Mouse (Mus musculus) retina, adult 2 months (tissue): ENCODE measurements around the gene Znhit3.

ENCODE experiments used
- DNase-seq: peaks from one replicate; pipeline ENCODE4 v3.0.0-alpha.2; 2012; ENCODE audit warnings: low read depth, low spot score

Znhit3 gene

GRCm38 (mm10) chr11:84919951-84920350 lies 3.8 kb upstream of the Znhit3 start:
- DNase-seq, result no peak

- no peak for DNase-seq
These were observed 3.1 kb upstream of the Znhit3 start for GRCm38 (mm10) chr11:84919276-84919675.

GRCm38 (mm10) chr11:84918425-84918824 lies 2.3 kb upstream of the Znhit3 start:
- peak; percentile 57 for DNase-seq

- DNase-seq, result no peak
These were observed 636 bp upstream of the Znhit3 start for GRCm38 (mm10) chr11:84916703-84917300.

GRCm38 (mm10) chr11:84914673-84915072 lies 1.5 kb downstream of the Znhit3 start:
- no peak for DNase-seq

- DNase-seq, result no peak
These were observed 5.8 kb downstream of the Znhit3 start for GRCm38 (mm10) chr11:84910411-84910810.

GRCm38 (mm10) chr11:84908480-84908879 lies 7.7 kb downstream of the Znhit3 start:
- no peak for DNase-seq

GRCm38 (mm10) chr11:84907081-84907480 lies 9.1 kb downstream of the Znhit3 start:
- DNase-seq, result no peak

- DNase-seq, result no peak
These were observed 11.5 kb downstream of the Znhit3 start for GRCm38 (mm10) chr11:84904597-84905144.

GRCm38 (mm10) chr11:84893113-84893512 lies 23.1 kb downstream of the Znhit3 start:
- no peak for DNase-seq

- no peak for DNase-seq
These were observed 24.5 kb downstream of the Znhit3 start for GRCm38 (mm10) chr11:84891705-84892104.

- no peak for DNase-seq
These were observed 26.7 kb downstream of the Znhit3 start for GRCm38 (mm10) chr11:84889492-84889891.

- no peak for DNase-seq
These were observed 28.1 kb downstream of the Znhit3 start for GRCm38 (mm10) chr11:84888025-84888424.

GRCm38 (mm10) chr11:84886767-84887511 lies 29.2 kb downstream of the Znhit3 start:
- no peak for DNase-seq

- DNase-seq, result no peak
These were observed 29.9 kb downstream of the Znhit3 start for GRCm38 (mm10) chr11:84886236-84886635.

GRCm38 (mm10) chr11:84885238-84885637 lies 30.9 kb downstream of the Znhit3 start:
- DNase-seq, result no peak

GRCm38 (mm10) chr11:84882346-84882745 lies 33.8 kb downstream of the Znhit3 start:
- no peak for DNase-seq

GRCm38 (mm10) chr11:84880971-84881370 lies 35.2 kb downstream of the Znhit3 start:
- DNase-seq, result no peak

- no peak for DNase-seq
These were observed 35.7 kb downstream of the Znhit3 start for GRCm38 (mm10) chr11:84880465-84880961.

- peak; percentile 50 for DNase-seq
These were observed 36.2 kb downstream of the Znhit3 start, which contains the start of the genes Myo19 and Pigw for GRCm38 (mm10) chr11:84879772-84880464. Myo19 (plus strand) TSS chr11:84880148. Pigw (minus strand) TSS chr11:84880285.

GRCm38 (mm10) chr11:84879007-84879771 lies 37.0 kb downstream of the Znhit3 start:
- DNase-seq, result no peak
